Mouse (Mus musculus) brain, embryonic 18.5 days (tissue): ENCODE data around the gene Cyp2d22.
"Not testable (repeated sequence)": the region's sequence is repeated elsewhere in the genome, so short reads cannot be mapped to it uniquely, and the experiment has no call there.

Experiments used
- DNase-seq: peaks from one replicate; pipeline ENCODE4 v3.0.0-alpha.2; 2012; ENCODE audit warnings: low read depth, low spot score

Cyp2d22 gene

DNA sequence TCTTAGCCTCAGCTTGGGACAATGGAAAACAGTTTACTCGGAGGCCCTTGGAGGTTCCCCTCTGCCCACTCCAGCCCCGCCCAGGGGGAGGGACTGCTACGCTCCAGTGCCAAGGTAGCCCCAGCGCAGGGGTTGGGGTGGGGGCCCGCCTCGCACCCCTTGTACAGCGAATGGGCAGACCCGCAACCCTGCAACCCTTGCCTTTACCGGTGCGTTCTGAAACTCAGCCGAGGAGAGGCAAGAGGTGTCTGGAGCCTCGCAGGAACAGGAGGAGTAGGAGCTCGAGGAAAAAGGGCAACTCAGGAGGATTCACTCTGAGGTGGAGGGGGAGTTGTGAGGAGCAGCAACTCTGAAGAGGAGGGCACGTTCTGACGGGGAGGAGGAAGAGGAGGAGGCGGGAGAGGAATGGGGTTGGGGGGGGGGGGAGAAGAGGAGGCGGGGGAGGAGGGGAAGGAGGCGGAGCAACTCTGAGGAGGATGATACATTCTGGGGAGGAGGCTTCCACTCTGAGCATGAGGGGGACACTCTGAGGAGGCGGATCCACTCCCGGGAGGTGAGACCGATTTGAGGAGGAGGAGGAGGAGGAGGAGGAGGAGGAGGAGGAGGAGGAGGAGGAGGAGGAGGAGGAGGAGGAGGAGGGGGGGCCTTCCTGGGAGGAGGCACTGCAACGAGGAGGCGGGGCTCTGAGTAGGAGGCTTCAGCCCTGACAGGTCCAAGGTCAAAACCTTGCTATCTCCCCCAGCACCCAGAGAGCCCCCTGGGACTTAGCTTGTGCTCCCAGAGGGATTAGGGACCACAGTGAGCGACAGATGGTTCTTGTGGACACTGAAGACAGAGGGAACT lies at the start of gene Cyp2d22:
Cyp2d22 (minus strand) TSS at position 390 of the 843 bp plus-strand sequence.
- no peak for DNase-seq

DNA sequence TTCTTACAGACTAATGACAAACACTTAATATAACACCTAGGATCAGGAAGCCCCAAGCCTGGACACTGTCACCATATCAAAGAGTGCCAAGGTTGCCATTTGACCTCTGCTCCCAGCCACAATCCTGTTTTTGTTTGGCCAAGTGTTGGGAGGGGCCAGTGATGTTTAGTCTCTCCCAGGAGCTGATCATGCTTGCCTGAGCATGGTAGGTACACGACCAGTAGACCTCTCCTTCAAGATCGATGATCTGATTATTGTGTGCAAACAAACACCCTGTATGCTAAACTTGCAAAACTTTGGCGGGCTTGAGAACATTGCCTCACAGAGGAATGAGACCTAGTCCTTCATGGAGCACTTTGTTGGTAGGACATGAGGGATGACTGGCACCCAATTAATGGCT lies 43.4 kb upstream of the Cyp2d22 start:
- DNase-seq = no peak

DNA sequence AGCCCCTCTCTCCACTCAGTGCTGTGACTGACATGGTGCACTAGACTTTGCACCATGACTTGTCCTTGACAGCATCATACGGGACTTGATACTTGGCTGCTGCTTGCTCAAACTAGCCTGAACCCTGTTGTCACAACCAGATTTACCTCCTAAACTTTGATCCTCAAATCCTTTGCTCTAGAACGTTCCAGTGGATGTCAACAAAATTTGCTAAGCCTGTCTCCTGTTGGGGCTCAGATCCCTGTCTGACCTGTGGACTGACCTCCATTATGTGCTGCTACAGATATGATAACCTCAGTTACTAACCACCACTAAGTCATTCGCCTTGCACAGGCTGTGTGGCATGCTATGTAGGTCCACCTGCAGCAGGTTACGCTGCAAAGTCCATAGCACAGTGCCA lies 42.9 kb upstream of the Cyp2d22 start:
- DNase-seq = no peak

DNA sequence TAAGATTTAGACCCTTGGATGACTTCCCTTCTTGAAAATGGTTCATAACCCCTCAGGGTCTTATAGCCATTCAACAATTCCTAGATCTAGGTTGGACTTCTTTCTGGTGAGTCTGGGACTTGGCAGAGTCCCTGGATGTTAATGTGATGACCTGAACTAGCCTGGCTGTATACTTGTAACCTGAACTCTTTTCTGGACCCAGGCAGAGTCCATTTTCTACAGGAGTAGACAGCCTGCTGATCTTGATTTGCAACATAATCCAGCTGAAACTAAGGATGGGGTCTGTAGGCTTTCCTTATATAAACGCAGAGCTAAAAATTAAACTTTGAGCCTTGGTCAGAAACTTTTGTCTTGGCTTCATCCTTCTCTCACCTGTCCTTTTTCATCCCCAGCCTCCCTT lies 38.6 kb upstream of the Cyp2d22 start:
- DNase-seq = no peak

DNA sequence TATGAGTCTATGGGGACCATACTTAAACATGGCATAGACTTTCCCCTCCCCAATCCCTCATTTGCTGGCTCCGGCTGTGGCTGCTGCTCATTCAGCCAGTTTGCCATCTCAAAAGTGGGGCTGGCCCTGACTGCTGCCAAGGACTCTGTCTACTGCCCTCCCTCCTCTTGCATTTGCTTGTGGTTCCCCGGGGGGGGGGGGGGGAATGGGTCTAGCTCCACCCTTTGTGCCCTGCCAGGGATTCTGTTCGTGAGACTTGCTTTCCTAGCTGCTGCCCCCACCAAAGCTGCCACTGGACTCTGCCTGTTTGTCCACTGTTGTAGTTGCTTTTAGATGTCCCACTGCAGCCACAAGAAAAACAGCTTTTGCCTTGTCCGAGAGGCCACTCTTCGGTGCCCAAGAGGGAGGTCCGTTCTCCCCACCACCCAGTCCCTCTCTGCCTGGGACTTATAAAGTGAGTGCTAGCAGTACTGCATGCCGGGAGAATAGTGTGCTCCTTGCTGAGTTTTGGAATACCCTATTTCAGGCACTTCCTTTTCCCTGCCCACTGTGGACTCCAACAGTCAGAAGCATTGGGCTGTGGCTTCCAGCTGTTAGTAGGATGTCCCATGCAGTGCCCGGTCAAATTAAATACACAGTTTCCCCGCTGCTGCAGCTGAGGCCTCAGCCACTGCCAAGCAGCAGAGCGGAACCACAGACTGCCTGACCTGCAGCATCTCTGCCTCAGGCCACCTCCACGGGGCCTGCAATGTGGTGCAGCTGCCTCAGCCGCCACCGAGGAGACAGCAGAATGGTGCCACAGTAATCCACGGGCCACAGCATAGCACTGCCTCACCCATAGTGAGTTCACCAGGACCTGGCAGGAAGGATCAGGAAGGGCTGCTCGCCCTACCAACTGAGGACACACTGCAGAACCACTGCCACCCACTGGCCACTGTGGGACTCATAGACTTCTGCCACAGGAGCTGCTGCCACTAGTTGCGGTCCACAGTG lies 37.0 kb upstream of the Cyp2d22 start:
- DNase-seq = peak; percentile 22

DNA sequence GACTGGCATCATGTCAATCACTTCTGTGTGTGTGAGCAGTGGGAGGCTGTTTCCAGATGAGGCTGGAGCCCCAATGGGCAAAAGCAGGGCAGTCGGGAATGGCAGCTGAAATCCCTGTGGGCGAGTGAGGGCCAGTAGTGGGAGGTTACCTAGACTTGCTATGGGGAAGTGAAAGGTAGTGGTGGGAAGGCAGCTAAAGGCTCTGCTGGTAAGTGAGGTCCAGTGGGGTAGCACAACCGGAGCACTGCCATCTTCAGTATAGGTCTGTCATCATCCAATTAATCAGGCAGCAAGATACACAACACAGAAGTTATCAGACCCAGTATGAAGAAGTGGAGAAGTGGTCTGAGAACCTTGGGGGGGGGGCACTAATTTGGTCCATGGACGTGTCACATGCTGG lies 27.5 kb upstream of the Cyp2d22 start:
- DNase-seq = no peak

DNA sequence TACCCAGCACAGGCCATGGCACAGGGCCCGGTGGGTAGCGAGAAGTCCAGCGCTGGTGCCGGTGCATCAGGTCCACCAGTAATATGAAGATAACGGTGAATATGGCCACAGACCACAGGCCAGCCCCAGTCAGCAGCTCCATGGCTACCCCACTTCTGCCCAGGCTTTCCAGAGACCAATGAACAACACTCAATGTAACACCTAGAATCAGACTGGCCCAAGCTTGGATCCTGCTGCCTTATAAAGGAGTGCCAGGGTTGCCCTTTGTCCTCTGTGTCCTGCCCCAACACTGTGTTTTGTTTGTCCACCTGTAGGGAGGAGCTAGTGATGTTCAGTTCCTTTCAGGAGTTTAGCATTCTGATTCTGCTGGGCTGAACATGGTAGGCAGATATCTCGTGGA lies 26.9 kb upstream of the Cyp2d22 start, which contains the start of gene Cyp2d10:
Cyp2d10 (minus strand) TSS at position 215 of the 400 bp plus-strand sequence.
- DNase-seq = no peak

DNA sequence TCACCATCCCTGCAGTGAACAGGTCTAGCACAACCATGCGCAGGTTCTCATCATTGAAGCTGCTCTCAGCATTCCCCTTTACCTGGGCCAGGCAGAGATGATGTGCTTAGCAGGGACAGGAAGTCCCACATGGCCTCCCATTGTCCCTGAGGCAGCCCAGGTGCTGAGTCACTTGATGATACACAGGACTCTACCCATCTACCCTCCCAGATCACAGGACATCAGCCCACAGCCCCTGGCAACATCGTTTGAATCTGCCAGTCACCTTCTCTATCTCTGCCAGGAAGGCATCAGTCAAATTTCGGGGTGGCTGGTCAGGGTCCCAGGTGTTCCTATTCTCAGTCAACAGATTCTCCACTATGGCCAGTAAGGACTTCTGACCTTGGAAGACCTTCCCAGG lies 24.1 kb upstream of the Cyp2d22 start:
- no peak for DNase-seq

DNA sequence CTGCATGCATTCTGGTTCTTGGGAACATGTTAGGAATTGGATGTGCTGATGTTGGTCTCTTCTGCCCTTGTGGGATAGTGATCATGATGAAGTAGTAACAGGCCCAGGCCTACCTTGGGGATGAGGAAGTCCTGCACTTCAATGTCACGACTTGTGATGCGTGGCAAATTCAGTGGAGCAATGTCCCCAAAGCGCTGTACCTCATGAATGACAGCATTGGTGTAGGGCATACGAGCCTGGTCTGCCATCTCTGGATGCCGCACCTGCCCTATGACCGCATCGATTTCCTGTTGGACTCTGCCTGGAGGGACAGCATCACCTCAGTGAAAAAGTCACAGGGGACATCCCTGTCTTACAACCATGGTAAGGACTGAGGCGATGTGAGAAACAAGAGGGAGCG lies 23.5 kb upstream of the Cyp2d22 start:
- DNase-seq = no peak

DNA sequence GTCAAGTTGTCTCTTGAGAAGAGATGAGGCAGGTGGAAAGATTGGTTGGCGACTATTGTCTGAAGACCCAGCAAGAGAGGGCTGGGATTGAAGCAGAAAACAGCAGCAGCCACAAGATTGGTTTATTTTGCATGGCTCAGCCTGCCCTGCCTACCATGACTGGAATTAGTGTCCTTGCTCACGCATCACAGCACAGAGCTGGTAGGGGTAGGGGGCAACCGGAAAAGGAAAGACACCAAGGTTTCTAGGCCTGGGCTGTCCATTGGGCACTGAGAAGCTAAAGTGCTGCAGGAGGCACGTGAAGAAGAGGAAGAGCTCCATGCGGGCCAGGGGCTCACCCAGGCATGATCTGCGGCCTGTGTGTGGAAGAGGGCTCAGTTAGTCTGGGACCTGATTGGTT lies 22.7 kb upstream of the Cyp2d22 start:
- DNase-seq = no peak

DNA sequence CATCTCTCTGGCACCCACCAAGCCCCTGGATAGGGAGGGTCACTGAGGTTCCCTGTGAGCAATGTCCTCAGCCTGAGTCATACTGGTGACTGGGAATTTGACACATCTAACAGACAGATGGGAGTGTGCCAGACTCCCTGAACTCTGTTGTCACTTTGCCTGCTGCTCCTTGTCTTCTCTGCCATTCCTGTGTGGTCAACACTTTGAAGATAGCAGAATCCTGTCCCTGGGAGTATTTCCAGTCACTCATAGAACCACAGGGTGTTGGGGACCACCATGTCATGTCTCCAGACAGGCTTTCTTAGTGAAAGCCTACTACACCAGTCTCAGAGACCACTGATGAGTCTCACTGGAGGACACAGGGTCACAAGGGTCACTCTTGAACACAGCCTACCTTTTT lies 22.0 kb upstream of the Cyp2d22 start:
- DNase-seq = no peak

DNA sequence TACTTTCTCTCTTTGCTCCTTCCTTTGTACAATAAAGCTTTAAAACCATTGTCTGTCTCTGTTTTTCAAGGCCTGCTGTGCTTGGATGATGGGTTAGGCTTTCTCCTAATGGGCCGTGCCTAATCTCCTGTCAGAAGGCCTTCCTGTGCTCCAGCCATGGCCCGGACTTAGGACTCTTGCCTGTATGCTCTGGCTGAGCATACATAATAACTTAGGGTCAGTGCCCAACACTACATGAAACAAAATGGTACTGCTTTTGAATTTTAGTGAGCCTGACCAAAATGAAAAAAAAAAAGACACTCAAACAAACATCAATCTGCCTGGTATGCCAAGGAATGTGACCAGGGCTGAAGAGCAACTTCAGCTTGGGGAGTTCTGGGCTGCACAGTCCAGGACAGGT lies 21.5 kb upstream of the Cyp2d22 start:
- no peak for DNase-seq

DNA sequence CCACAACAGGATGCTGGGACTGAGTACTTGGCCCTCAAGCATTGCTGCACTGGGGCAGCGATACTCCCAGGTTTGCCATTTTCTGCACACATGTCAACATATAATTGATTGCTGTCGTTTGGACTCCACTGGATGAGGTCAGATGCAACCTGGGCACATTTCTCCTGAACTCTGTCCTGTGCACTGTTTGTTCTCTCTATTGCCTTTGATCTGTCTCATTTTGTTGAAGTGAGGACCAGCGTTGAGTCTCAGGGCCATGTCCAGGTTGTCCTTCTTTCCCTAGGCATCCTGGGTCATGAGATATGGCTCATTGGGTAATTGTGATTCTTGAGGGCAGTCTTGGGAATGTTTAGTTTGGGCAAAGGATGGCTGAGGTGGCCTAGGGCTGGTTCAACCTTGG lies 15.9 kb upstream of the Cyp2d22 start:
- not testable (repeated sequence) for DNase-seq

DNA sequence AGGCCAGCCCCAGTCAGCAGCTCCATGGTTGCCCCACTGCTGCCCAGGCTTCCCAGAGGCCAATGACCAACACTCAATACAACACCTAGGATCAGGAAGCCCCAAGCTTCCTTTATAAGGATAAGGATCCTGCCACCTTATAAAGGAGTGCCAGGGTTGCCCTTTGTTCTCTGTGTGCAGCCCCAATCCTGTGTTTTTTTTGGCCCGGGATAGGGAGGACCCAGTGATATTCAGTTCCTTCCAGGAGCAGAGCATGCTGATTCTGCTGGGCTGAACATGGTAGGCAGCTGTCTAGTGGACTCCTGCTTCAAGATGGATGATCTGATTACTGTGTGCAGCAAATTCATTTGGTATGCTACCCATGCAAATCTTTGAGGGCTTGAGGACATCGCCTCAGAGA lies 13.9 kb upstream of the Cyp2d22 start, which contains the start of gene Cyp2d11:
Cyp2d11 (minus strand) TSS at position 101 of the 400 bp plus-strand sequence.
- not testable (repeated sequence) for DNase-seq

DNA sequence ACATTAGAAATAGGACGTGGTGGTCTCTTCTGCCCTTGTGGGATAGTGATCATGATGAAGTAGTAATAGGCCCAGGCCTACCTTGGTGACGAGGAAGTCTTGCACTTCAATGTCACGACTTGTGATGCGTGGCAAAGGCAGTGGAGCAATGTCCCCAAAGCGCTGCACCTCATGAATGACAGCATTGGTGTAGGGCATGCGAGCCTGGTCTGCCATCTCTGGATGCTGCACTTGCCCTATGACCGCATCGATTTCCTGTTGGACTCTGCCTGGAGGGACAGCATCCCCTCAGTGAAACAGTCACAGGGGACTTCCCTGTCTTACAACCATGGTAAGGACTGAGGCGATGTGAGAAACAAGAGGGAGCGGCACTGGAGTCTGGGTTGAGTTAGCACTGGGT lies 9.9 kb upstream of the Cyp2d22 start:
- DNase-seq = not testable (repeated sequence)

DNA sequence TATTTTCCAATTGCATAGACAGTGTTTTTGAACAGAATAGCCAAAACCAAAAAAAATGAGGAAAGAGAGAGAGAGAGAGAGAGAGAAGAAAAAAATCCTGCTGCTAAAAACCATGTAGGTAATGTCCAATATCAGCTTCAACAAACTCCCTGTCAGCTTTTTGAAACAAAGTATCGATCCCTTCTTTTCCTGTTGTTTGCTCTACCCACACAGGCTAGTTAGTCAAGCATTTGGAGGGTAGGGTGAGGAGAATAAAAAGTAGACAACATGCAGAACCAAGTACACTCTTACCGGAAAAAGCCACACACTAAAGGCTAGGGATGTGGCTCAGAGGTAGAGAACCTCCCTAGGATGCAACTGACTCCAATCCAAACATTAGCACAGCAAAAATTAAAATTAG lies 5.7 kb upstream of the Cyp2d22 start:
- DNase-seq = no peak

DNA sequence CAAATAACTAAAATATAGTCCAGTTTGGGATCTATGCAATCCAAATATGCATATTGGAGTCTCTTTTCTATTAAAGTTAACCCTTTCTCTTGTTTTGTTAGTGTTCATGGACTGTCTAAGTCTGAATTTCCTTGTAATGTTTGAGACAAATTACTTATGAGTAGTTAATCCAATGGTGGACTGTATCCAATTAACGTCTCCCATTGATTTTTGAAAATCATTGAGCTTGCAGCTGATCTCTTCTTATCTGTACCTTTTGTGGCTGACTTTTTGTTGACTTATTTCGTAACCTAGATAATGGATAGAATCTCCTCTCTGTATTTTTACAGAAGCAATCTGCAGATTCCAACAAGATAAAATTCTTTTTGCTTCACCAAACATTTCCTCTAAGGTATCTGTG lies 2.4 kb upstream of the Cyp2d22 start:
- DNase-seq = no peak

DNA sequence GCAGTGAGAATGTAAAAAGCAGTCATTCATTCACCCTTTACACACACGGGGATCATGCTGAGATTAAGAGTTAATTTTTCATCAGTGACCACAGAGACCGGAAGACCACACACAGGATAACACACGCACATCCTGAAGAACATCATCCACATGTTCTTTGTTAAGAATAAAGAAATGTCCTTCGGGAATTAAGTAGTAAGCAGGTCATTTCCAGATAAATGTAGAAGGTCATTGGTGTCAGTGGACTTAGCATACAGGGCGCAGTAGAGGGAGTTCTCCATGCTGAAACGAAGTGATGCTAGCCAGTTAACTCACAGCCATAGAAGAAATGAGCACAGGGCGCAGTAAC lies 628 bp upstream of the Cyp2d22 start:
- no peak for DNase-seq

DNA sequence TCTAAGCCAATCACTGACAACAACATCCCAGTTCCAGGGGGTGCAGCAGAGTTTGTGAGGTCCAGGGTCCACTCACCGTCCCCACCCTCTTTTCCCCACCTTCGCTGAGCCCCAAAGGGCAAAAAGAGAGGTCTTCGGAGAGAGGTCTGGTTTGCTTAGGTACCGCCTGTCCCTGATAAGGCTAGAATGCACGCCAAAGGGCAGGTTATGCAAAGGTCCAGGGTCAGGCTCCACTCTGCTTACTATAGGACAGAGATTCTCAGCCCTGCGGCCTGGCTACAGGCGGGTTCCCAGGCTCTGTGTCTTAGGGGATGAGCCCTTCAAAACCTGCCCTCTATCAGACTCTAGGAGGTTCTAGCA lies 569 bp downstream of the Cyp2d22 start:
- no peak for DNase-seq

DNA sequence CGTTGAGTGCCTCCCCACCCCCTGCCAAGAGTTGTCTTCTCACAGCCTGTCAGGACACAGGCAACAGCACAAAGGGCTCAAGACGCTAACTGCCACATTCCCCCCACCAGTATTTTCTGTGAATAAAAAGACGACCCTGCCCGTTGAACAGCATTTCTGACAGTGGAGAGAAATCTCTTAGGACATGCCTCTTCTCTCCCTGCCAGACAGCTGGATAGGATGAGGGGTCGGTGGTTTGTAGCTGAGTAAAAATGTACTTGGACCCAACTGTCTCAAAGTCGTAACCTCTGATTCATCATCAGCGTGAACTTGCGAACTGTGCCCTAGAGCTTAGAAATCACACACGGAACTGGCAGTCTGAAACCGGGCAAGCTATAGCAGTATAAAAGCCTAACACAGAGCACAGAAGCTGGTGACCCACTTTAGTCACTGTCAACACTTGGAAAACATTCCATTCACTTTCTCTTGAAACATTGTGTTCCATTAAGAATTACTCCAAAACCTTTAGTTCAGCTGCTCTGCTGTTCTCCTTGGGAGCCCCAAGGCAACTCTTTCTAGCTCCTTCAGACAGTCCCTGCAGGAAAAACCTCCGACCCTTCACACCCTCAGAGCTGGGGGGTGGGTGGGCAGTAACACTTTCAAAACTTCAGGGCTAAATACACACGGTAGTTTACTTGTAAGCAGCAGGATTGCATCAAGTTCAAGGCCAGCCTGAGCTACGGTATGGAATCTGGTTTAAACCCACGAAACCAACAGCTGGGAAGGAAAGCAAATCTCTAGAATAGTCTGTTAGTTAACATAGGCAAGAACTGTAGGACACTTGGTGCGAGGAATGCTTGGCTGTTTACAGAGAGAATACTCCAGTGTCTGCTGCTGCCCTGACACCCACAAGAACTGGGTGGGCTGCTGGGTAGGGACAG lies 1.5 kb downstream of the Cyp2d22 start:
- DNase-seq = no peak

DNA sequence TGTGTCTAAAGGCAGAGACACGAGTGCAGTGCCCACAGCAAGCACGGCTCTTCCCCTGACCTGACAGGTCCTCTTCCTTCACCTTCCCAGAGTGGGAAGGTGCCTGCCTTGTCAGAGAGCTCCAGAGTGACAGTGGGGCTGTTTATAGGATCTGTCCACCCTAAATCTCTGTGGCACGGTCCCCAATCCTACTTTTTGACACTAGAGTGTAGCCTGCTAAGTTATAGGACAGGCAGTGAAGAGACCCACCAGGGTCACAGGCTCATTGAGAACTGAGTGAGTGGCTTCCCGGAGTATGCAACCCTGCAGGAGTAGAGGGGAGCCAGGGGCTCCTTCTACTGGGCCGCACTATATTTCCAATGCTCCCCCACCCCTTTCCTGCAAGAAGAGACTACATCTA lies 2.4 kb downstream of the Cyp2d22 start:
- DNase-seq = no peak
